Mouse (Mus musculus): ENCODE measurements at regions not wholly inside any gene's neighbourhood (a gene's known extent, or its start where the extent isn't known, plus 50 kb on each side); places are given as distances from the start of the nearest gene placed in this dataset.

- no peak for TF ChIP-seq CTCF (IDR thresholded peaks at IDR 0.05; ENCODE audit: low read depth, low read length)
- TF ChIP-seq POLR2A (IDR thresholded peaks at IDR 0.05; ENCODE audit: borderline replicate concordance, low read depth, low read length): no peak
Observed at GRCm38 (mm10) chr1:23279827-23280226, 117.7 kb downstream of the Ogfrl1 start.

Data from bone marrow macrophage, adult 2 months (primary cell).